Mouse (Mus musculus) kidney, postnatal 0 days (tissue): ENCODE results near the gene Def6. TPM values are rescaled to one million over a fixed set of nuclear protein-coding genes. Genes with fewer than 3 reads are reported as not detected.

Experiments
- ATAC-seq: fragments of 200-750 bp; cut with Nextera tagmentation; replicated peaks from 2 replicates; pipeline ENCODE4 v1.8.0; 2017; ENCODE audit warnings: low read depth, moderate number of reproducible peaks, moderate TSS enrichment, moderate library complexity; ENCODE audit not compliant: low FRiP score
- DNase-seq: peaks from one replicate; pipeline ENCODE4 v3.0.0-alpha.2; 2016; ENCODE audit warnings: low spot score
- H3K27ac ChIP-seq: fragments of 300-500 bp; sonication (generic); 2 replicates; pipeline ENCODE4 v1.5.1; 2014; ENCODE audit warnings: mild to moderate bottlenecking
- H3K27me3 ChIP-seq: fragments of 300-500 bp; sonication (generic); 2 replicates; pipeline ENCODE4 v1.6.1; 2014; ENCODE audit warnings: low read length, mixed read lengths; ENCODE audit not compliant: insufficient read depth
- H3K36me3 ChIP-seq: fragments of 300-500 bp; sonication (generic); 2 replicates; pipeline ENCODE4 v1.6.1; 2014; ENCODE audit warnings: low read length, mixed read lengths; ENCODE audit not compliant: insufficient read depth
- H3K4me1 ChIP-seq: fragments of 300-500 bp; sonication (generic); replicated peaks from 2 replicates; pipeline ENCODE4 v1.6.1; 2014; ENCODE audit warnings: antibody characterized with exemption, low read length, mixed read lengths; ENCODE audit not compliant: insufficient read depth
- H3K4me2 ChIP-seq: fragments of 300-500 bp; sonication (generic); 2 replicates; pipeline ENCODE4 v1.6.1; 2014; ENCODE audit warnings: mild to moderate bottlenecking, low read length, moderate library complexity, mixed read lengths
- H3K4me3 ChIP-seq: fragments of 300-500 bp; sonication (generic); replicated peaks from 2 replicates; pipeline ENCODE4 v1.5.1; 2014; ENCODE audit warnings: low read depth, low read length
- H3K9ac ChIP-seq: fragments of 300-500 bp; sonication (generic); 2 replicates; pipeline ENCODE4 v1.6.1; 2014; ENCODE audit warnings: low read depth, low read length
- H3K9me3 ChIP-seq: fragments of 300-500 bp; sonication (generic); replicated peaks from 2 replicates; pipeline ENCODE4 v1.6.1; 2016; ENCODE audit warnings: low read length, inconsistent platforms, mixed read lengths
- CTCF ChIP-seq: IDR thresholded peaks from 2 replicates; pipeline ENCODE4 v1.5.1; 2016; ENCODE audit warnings: antibody characterized with exemption, low read depth, mild to moderate bottlenecking, moderate library complexity
- WGBS: fragments of 180-500 bp; shearing (Covaris S2); extraction: QIAGEN DNeasy Blood & Tissue Kit; methylation state at CpG from one replicate; pipeline ENCODE4 v1.1.7; 2014; 5-methylcytosine and 5-hydroxymethylcytosine counted together
- polyA plus RNA-seq: library from polyadenylated mRNA; unstranded; fragments of >200 nt; fragmentation: Nextera tagmentation; extraction: Ambion mirVana; gene quantifications from 2 replicates; pipeline ENCODE4 v1.2.1, GENCODE M21; 2015

Def6 gene
- polyA plus RNA-seq, 1 experiment from 2014 or later = 8.6 TPM

- 20% methylated on average over 6 of the region's 6 CpGs for WGBS
- H3K4me2 ChIP-seq = no peak overlapping the region
- 0 out of 2 replicates have a peak overlapping the region, but pooled peaks have one; percentile 15 for H3K27ac ChIP-seq
- H3K4me3 ChIP-seq = no peak overlapping the region
- H3K27me3 ChIP-seq = no peaks in the 10 kb centered on the region
- peaks cover 10% of the 10 kb centered on the region for H3K4me1 ChIP-seq
- no peak for TF ChIP-seq CTCF
- DNase-seq (peak; percentile 62), ATAC-seq (peak; percentile 45)
- no peaks in the 10 kb centered on the region for H3K9me3 ChIP-seq
- peak overlapping the region; percentile 8; the same call in 1 of the 2 replicates for H3K9ac ChIP-seq
- H3K36me3 ChIP-seq = 0 out of 2 replicates have a peak, but pooled peaks cover 5% of the 10 kb centered on the region
These were observed 40.0 kb downstream of the Def6 start for GRCm38 (mm10) chr17:28247613-28248012.

- no peak for TF ChIP-seq CTCF
- ATAC-seq = no peak
- DNase-seq = no peak
- WGBS = 72% methylated on average over 12 of the region's 12 CpGs
- H3K9ac ChIP-seq = no peak overlapping the region
- no peaks in the 10 kb centered on the region for H3K9me3 ChIP-seq
- no peak overlapping the region for H3K27ac ChIP-seq
- H3K36me3 ChIP-seq = no peaks in the 10 kb centered on the region
- H3K4me3 ChIP-seq = no peak overlapping the region
- peaks cover 10% of the 10 kb centered on the region for H3K4me1 ChIP-seq
- H3K27me3 ChIP-seq = no peaks in the 10 kb centered on the region
- no peak overlapping the region for H3K4me2 ChIP-seq
These were observed 41.5 kb downstream of the Def6 start for GRCm38 (mm10) chr17:28249062-28249461.

GRCm38 (mm10) chr17:28251579-28252280, 44.2 kb downstream of the Def6 start:
- H3K9me3 ChIP-seq = no peaks in the 10 kb centered on the region
- ATAC-seq (no peak), DNase-seq (no peak)
- no peaks in the 10 kb centered on the region for H3K36me3 ChIP-seq
- 77% methylated on average over 12 of the region's 12 CpGs for WGBS
- no peak overlapping the region for H3K4me2 ChIP-seq
- no peaks in the 10 kb centered on the region for H3K27me3 ChIP-seq
- H3K9ac ChIP-seq = no peak overlapping the region
- peaks cover 21% of the 10 kb centered on the region for H3K4me1 ChIP-seq
- H3K4me3 ChIP-seq = no peak overlapping the region
- no peak for TF ChIP-seq CTCF
- no peak overlapping the region for H3K27ac ChIP-seq

- 0 out of 2 replicates have a peak overlapping the region, but pooled peaks have one; percentile 5 for H3K27ac ChIP-seq
- no peak overlapping the region for H3K9ac ChIP-seq
- no peak overlapping the region for H3K4me3 ChIP-seq
- H3K27me3 ChIP-seq = no peaks in the 10 kb centered on the region
- H3K36me3 ChIP-seq = no peaks in the 10 kb centered on the region
- TF ChIP-seq CTCF = no peak
- no peak for DNase-seq
- H3K4me2 ChIP-seq = no peak overlapping the region
- H3K9me3 ChIP-seq = no peaks in the 10 kb centered on the region
- peaks cover 21% of the 10 kb centered on the region for H3K4me1 ChIP-seq
- ATAC-seq = no peak
- 70% methylated on average over 5 of the region's 5 CpGs for WGBS
These were observed 44.7 kb downstream of the Def6 start for GRCm38 (mm10) chr17:28252281-28252648.

GRCm38 (mm10) chr17:28253216-28253615, 45.6 kb downstream of the Def6 start:
- H3K4me3 ChIP-seq = no peak overlapping the region
- ATAC-seq (0 out of 2 replicates have a peak, but pooled peaks have one; percentile 22), DNase-seq (peak; percentile 77)
- no peak overlapping the region for H3K4me2 ChIP-seq
- no peak for TF ChIP-seq CTCF
- no peaks in the 10 kb centered on the region for H3K9me3 ChIP-seq
- H3K27me3 ChIP-seq = no peaks in the 10 kb centered on the region
- no peak overlapping the region for H3K9ac ChIP-seq
- no peak overlapping the region for H3K27ac ChIP-seq
- peaks cover 21% of the 10 kb centered on the region for H3K4me1 ChIP-seq
- H3K36me3 ChIP-seq = no peaks in the 10 kb centered on the region
- WGBS = 55% methylated on average over 7 of the region's 7 CpGs

GRCm38 (mm10) chr17:28254804-28255203, 47.2 kb downstream of the Def6 start:
- TF ChIP-seq CTCF = no peak
- Histone ChIP-seq H3K9ac (no peak overlapping the region), H3K9me3 (no peaks in the 10 kb centered on the region), H3K4me1 (peaks cover 21% of the 10 kb centered on the region), H3K27ac (peak overlapping the region; percentile 25; the same call in 1 of the 2 replicates), H3K4me2 (no peak overlapping the region), H3K27me3 (no peaks in the 10 kb centered on the region), H3K4me3 (no peak overlapping the region), H3K36me3 (no peaks in the 10 kb centered on the region)
- no peak for ATAC-seq
- DNase-seq = peak; percentile 46
- 21% methylated on average over 4 of the region's 4 CpGs for WGBS
